Mouse (Mus musculus): ENCODE measurements around the gene Nqo2.
"Not testable (repeated sequence)": the region's sequence is repeated elsewhere in the genome, so short reads cannot be mapped to it uniquely, and the experiment has no call there.

The Nqo2 gene

GRCm38 (mm10) chr13:33964206-33965046, at the start of gene Nqo2:
Nqo2 (plus strand) TSS chr13:33964687.
- peak; percentile 89 for DNase-seq

- DNase-seq, result no peak
Measured at GRCm38 (mm10) chr13:33921041-33921440, 43.4 kb upstream of the Nqo2 start.

- no peak for DNase-seq
Measured at GRCm38 (mm10) chr13:33921699-33922098, 42.8 kb upstream of the Nqo2 start.

- no peak for DNase-seq
Measured at GRCm38 (mm10) chr13:33930281-33930680, 34.2 kb upstream of the Nqo2 start.

- no peak for DNase-seq
Measured at GRCm38 (mm10) chr13:33930912-33931311, 33.6 kb upstream of the Nqo2 start.

- no peak for DNase-seq
Measured at GRCm38 (mm10) chr13:33934743-33935142, 29.7 kb upstream of the Nqo2 start.

GRCm38 (mm10) chr13:33935465-33936181, 28.9 kb upstream of the Nqo2 start:
- DNase-seq, result peak; percentile 69

- no peak for DNase-seq
Measured at GRCm38 (mm10) chr13:33937151-33937550, 27.3 kb upstream of the Nqo2 start.

GRCm38 (mm10) chr13:33937587-33937986, 26.9 kb upstream of the Nqo2 start:
- DNase-seq, result not testable (repeated sequence)

- no peak for DNase-seq
Measured at GRCm38 (mm10) chr13:33941288-33941808, 23.1 kb upstream of the Nqo2 start.

- peak; percentile 54 for DNase-seq
Measured at GRCm38 (mm10) chr13:33942212-33942779, 22.2 kb upstream of the Nqo2 start.

- no peak for DNase-seq
Measured at GRCm38 (mm10) chr13:33951308-33952074, 13.0 kb upstream of the Nqo2 start.

GRCm38 (mm10) chr13:33952075-33952449, 12.4 kb upstream of the Nqo2 start:
- DNase-seq, result no peak

GRCm38 (mm10) chr13:33952947-33953346, 11.5 kb upstream of the Nqo2 start:
- DNase-seq, result no peak

- peak; percentile 79 for DNase-seq
Measured at GRCm38 (mm10) chr13:33956571-33957421, 7.7 kb upstream of the Nqo2 start.

GRCm38 (mm10) chr13:33959771-33960170, 4.7 kb upstream of the Nqo2 start:
- DNase-seq, result no peak

- peak; percentile 36 for DNase-seq
Measured at GRCm38 (mm10) chr13:33965056-33966024, 853 bp downstream of the Nqo2 start.

GRCm38 (mm10) chr13:33966025-33966412, 1.5 kb downstream of the Nqo2 start:
- no peak for DNase-seq

GRCm38 (mm10) chr13:33966574-33966973, 2.1 kb downstream of the Nqo2 start:
- DNase-seq, result no peak

GRCm38 (mm10) chr13:33989625-33990024, 25.1 kb downstream of the Nqo2 start:
- DNase-seq, result no peak

- peak; percentile 77 for DNase-seq
Measured at GRCm38 (mm10) chr13:33995197-33995596, 30.7 kb downstream of the Nqo2 start.
